Mouse (Mus musculus): ENCODE measurements at regions not wholly inside any gene's neighbourhood (a gene's known extent, or its start where the extent isn't known, plus 50 kb on each side); places are given as distances from the start of the nearest gene placed in this dataset.
A peak's percentile ranks its signal among the peaks of the same experiment; 100 is the strongest.

DNA sequence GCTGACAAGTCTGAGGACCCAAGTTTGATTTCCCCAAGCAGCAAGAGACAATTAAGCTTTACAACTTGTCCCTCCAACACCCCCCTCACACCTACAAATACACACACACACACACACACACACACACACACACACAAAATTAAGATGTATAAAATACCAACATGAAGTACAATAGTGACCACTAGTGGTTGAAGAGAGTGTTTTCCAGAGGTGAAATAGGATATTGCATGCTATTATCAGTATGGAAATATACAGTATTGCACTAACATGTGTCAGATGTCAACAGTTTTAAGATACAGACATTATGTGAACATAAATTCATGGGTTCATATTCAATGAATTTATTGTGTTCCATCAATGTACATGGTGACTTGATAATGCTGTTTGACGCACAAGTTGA lies 685.7 kb upstream of the Cdh6 start:
- peak; percentile 0 for DNase-seq (ENCODE audit: low read depth, low spot score)

DNA sequence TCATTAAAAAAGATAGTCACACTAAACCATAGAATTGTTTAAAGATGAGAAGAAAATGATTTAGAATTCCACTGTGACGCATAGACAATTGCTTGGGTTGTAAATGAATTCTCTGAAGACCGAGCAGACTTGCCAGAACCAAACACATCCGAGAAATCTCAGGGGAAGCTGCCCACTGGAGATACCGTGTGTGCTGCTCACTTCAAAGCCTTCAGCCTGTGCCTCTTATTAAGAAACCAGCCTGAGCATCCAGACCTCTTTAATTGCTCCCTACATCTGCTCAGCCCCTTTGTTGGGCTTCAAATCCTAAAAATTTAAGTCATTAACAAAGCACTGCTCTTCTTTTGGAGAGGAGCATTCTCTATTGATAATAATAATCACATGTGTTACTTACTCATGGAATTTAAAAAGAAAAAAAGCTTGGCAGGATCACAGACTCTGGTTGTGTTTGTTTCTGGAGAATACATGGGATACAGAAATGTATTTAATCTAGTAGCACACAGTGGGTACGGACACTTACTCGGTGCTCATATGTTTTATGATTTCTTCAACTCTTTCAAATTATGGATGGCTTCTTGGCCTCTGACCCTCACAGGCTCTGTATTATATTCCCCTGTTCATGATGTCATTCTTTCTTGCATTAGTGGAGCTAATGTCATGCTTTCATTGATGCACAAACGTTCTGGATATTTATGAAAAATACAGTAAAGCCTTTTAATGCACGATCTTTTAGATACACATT lies 680.8 kb upstream of the Cdh6 start:
- no peak for DNase-seq (ENCODE audit: low read depth, low spot score)

All from retina, postnatal 7 days (tissue).